Mouse (Mus musculus) liver, adult 2 months (tissue): ENCODE data around the gene Kcnj6. TPM values are rescaled to one million over a fixed set of nuclear protein-coding genes. Genes with fewer than 3 reads are reported as not detected.

Source experiments
- DNase-seq: peaks from one replicate; pipeline ENCODE4 v3.0.0-alpha.2; 2011; ENCODE audit warnings: low read depth, low spot score; ENCODE audit errors: extremely low read depth
- H3K27ac ChIP-seq: fragments of 200-500 bp; replicated peaks from 2 replicates; pipeline ENCODE4 v1.5.1; 2012; ENCODE audit warnings: low read depth, mild to moderate bottlenecking, control low read depth, inconsistent platforms, low read length; ENCODE audit not compliant: insufficient read depth
- H3K27me3 ChIP-seq: fragments of 200-500 bp; 2 replicates; pipeline ENCODE4 v1.6.1; 2012; ENCODE audit warnings: mild to moderate bottlenecking, moderate library complexity, low read length, inconsistent platforms; ENCODE audit not compliant: control insufficient read depth, insufficient read depth
- H3K36me3 ChIP-seq: fragments of 200-500 bp; 2 replicates; pipeline ENCODE4 v1.6.1; 2012; ENCODE audit warnings: low read length, inconsistent platforms; ENCODE audit not compliant: control insufficient read depth, insufficient read depth
- H3K4me1 ChIP-seq: fragments of 200-500 bp; 2 replicates; pipeline ENCODE4 v1.6.1; 2011; ENCODE audit warnings: low read length; ENCODE audit not compliant: control insufficient read depth, insufficient read depth
- H3K4me3 ChIP-seq: fragments of 200-500 bp; 2 replicates; pipeline ENCODE4 v1.5.1; 2011; ENCODE audit warnings: low read depth, mild to moderate bottlenecking, control low read depth, low read length, moderate library complexity; ENCODE audit not compliant: insufficient read depth
- H3K79me2 ChIP-seq: fragments of 200-500 bp; 2 replicates; pipeline ENCODE4 v1.6.1; 2012; ENCODE audit warnings: inconsistent platforms, mild to moderate bottlenecking, low read length, moderate library complexity; ENCODE audit not compliant: control insufficient read depth, insufficient read depth
- H3K9ac ChIP-seq: fragments of 200-500 bp; 2 replicates; pipeline ENCODE4 v1.6.1; 2012; ENCODE audit warnings: low read depth, mild to moderate bottlenecking, control low read depth, inconsistent platforms, low read length
- CTCF ChIP-seq: fragments of 200-500 bp; IDR thresholded peaks from 2 replicates; pipeline ENCODE4 v1.5.1; 2011; ENCODE audit warnings: low read depth, low read length, control low read depth
- POLR2A ChIP-seq: fragments of 200-500 bp; IDR thresholded peaks from 2 replicates; pipeline ENCODE4 v1.6.1; 2011; ENCODE audit warnings: low read length, control low read depth; ENCODE audit not compliant: insufficient read depth; ENCODE audit errors: extremely low read depth
- WGBS: fragments of 180-500 bp; shearing (Covaris S2); methylation state at CpG from one replicate; pipeline ENCODE4 v1.1.7; 2018; 5-methylcytosine and 5-hydroxymethylcytosine counted together
- polyA plus RNA-seq: library from polyadenylated mRNA; depleted of rRNA; stranded (reverse); fragments of >200 nt; gene quantifications from 2 replicates; pipeline ENCODE4 v1.2.3, GENCODE M21; 2012
- total RNA-seq: library from RNA; depleted of rRNA; stranded (reverse); fragments of >200 nt; gene quantifications from 2 replicates; pipeline ENCODE4 v1.2.3, GENCODE M21; 2014

Kcnj6 gene
- total and polyA plus RNA-seq, 2 experiments = not detected

DNA sequence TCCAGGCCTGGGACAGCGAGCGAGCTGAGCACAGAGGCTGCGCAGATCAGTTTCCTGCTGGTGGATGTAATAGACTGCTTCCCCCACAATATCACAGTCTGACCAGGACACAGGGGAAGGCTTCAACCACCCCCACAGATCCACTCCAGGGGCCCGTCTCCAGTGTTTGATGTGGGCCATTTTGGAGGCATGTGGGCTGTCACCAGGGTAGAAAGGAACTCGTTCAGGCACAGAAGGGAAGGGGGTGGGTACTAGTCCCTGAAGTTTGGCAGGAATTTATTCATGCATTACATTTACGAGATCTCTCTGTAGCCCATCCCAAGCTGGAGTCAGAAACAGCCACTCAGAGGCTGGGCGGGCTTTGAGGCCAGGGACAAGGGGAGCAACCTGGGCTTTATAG lies 115.4 kb downstream of the Kcnj6 start:
- no peaks in the 10 kb centered on the region for H3K36me3 ChIP-seq
- DNase-seq = no peak
- no peaks in the 10 kb centered on the region for H3K79me2 ChIP-seq
- H3K9ac ChIP-seq = no peak overlapping the region
- H3K4me3 ChIP-seq = no peak overlapping the region
- no peaks in the 10 kb centered on the region for H3K4me1 ChIP-seq
- no peak overlapping the region for H3K27ac ChIP-seq
- no peak for TF ChIP-seq POLR2A
- no peak for TF ChIP-seq CTCF
- no peaks in the 10 kb centered on the region for H3K27me3 ChIP-seq
- 71% methylated on average over 7 of the region's 7 CpGs for WGBS

GRCm38 (mm10) chr16:94872614-94873272 lies 124.8 kb downstream of the Kcnj6 start:
- TF ChIP-seq POLR2A (no peak), CTCF (no peak)
- H3K36me3 ChIP-seq = no peaks in the 10 kb centered on the region
- H3K9ac ChIP-seq = no peak overlapping the region
- DNase-seq = no peak
- no peaks in the 10 kb centered on the region for H3K79me2 ChIP-seq
- H3K4me1 ChIP-seq = no peaks in the 10 kb centered on the region
- WGBS = 47% methylated on average over 9 of the region's 9 CpGs
- no peak overlapping the region for H3K27ac ChIP-seq
- no peaks in the 10 kb centered on the region for H3K27me3 ChIP-seq
- H3K4me3 ChIP-seq = no peak overlapping the region

DNA sequence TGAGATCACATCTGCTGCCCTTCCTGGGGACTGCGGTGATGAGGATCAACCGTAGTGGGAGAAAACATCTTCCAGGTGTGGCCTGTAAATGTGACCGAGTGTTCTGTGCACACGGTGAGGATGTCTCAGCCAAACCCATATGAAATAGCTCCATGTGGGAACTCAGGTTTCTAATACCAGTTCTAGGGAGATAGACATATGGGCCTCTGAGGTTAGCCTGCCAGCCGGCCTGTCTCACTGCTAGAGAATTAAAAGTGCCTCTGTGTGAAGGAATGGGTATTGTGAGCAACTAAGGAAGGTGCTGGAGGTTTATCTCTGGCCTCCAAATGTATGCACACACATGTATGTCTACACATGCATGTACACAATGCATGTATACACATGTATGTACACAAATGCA lies 129.1 kb downstream of the Kcnj6 start:
- 89% methylated on average over 5 of the region's 5 CpGs for WGBS
- H3K27ac ChIP-seq = no peak overlapping the region
- no peaks in the 10 kb centered on the region for H3K79me2 ChIP-seq
- no peak for DNase-seq
- no peaks in the 10 kb centered on the region for H3K36me3 ChIP-seq
- no peaks in the 10 kb centered on the region for H3K4me1 ChIP-seq
- no peak overlapping the region for H3K9ac ChIP-seq
- no peak overlapping the region for H3K4me3 ChIP-seq
- H3K27me3 ChIP-seq = no peaks in the 10 kb centered on the region
- TF ChIP-seq POLR2A (no peak), CTCF (no peak)

- no peak overlapping the region for H3K27ac ChIP-seq
- H3K79me2 ChIP-seq = no peaks in the 10 kb centered on the region
- no peak overlapping the region for H3K4me3 ChIP-seq
- DNase-seq = no peak
- H3K9ac ChIP-seq = no peak overlapping the region
- WGBS = 42% methylated on average over 14 of the region's 14 CpGs
- no peaks in the 10 kb centered on the region for H3K27me3 ChIP-seq
- TF ChIP-seq POLR2A (no peak), CTCF (no peak)
- H3K4me1 ChIP-seq = no peaks in the 10 kb centered on the region
- no peaks in the 10 kb centered on the region for H3K36me3 ChIP-seq
Observed at GRCm38 (mm10) chr16:94866300-94866956, 131.1 kb downstream of the Kcnj6 start.

DNA sequence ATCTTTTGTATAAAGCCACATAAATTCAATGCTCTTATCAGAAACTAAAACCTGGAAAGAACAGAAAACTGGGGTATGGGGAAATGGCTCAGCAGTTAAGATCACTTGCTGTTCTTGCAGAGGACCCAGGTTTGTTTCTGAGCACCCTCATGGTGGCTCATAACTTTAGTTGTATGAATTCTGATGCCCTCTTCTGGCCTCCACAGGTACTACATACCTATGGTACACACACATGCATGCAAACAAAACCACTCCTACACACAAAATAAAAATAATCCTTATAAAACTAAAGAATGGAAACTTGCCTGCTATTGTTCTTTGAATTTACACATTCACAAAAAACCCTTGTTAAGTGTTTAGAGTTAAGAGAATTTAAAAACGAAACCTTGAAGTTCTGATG lies 131.7 kb downstream of the Kcnj6 start:
- Histone ChIP-seq H3K9ac (no peak overlapping the region), H3K4me1 (no peaks in the 10 kb centered on the region), H3K36me3 (no peaks in the 10 kb centered on the region), H3K27ac (no peak overlapping the region), H3K79me2 (no peaks in the 10 kb centered on the region), H3K27me3 (no peaks in the 10 kb centered on the region), H3K4me3 (no peak overlapping the region)
- 84% methylated on average over 1 of the region's 1 CpGs for whole genome bisulfite sequencing
- no peak for TF ChIP-seq CTCF
- no peak for DNase-seq

GRCm38 (mm10) chr16:94865101-94865500 lies 132.4 kb downstream of the Kcnj6 start:
- Histone ChIP-seq H3K27me3 (no peaks in the 10 kb centered on the region), H3K4me1 (no peaks in the 10 kb centered on the region), H3K79me2 (no peaks in the 10 kb centered on the region), H3K27ac (no peak overlapping the region), H3K36me3 (no peaks in the 10 kb centered on the region), H3K9ac (no peak overlapping the region), H3K4me3 (no peak overlapping the region)
- no peak for DNase-seq
- 92% methylated on average over 7 of the region's 7 CpGs for WGBS
- no peak for TF ChIP-seq CTCF
- no peak for TF ChIP-seq POLR2A
